Mouse (Mus musculus): ENCODE measurements around the gene Auh.

Gene Auh

GRCm38 (mm10) chr13:52832481-52833170 lies 96.9 kb downstream of the Auh start:
- DNase-seq: no peak

DNA sequence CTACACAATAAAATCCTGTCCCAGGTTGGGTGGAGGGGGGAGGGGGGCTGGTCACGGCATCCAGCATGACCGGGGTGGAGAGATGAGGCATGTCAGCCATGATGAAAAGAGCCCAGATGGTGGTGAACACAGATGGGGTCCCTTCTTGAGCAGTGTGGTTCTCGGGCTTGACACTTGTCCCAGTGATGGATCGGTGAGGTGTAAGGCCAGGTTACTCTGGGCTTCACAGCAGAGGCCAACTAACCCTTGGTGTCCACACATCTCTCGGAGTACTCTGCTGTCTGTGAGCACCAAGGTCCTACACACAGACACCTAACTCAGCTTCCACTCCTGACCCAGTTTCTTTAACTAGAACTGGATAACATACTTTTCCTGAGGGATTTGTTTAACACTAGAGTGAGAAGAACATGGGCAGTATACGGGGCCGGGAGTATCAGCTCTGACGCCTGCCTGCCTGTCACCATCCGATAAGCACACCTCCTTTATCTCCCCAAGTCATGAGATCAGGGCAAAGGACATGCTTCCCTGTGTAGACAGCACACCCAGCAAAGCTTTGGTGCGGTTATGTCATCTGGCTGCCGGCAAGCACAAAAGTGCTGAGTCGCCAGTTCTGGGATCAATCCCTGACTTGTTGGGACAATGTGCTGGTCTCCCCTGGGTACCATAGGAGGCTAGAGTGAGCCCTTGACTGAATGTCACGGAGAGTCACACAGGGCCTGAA lies 98.3 kb downstream of the Auh start:
- DNase-seq: no peak

GRCm38 (mm10) chr13:52828946-52829523 lies 100.4 kb downstream of the Auh start:
- DNase-seq: no peak

- no peak for DNase-seq
These were observed 101.3 kb downstream of the Auh start for GRCm38 (mm10) chr13:52828217-52828616.

DNA sequence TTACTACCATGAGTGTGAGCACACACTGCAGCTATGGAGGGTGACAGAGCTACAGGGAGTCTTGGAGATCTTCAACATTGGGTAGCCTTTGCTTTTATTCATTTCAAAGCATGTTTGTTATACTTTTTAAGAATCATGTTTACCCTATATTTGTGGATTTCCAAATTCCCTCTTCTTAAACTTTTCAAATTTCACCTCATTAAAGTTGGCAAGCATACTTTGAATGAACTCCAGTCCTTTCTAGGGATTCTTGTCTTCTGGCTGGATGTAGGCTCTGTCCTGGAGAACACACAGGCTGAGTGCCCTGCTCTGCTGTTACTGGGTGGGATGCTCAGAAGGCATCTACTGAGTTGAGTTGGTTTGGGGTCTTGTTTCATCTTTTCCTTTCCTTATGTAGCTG lies 102.8 kb downstream of the Auh start:
- DNase-seq: no peak

DNA sequence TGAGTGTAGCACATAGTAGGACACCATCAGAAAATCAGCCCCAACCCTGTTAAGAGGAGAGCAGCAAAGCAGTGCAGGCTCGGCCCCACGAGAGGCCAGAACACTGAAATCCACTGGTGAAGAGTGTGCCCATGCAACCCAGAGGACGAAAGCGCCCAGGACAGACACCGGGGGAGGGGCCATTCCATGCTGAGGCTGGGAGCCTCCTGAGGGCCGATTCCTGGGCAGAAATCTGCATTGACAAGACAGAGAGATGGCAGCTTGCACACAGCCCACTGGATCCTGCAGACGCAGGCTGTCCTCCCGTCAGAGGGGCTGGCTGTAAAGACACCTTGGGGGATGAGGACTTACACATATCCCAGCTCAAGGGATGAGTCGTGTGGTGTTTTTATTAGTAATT lies 104.7 kb downstream of the Auh start:
- no peak for DNase-seq

DNA sequence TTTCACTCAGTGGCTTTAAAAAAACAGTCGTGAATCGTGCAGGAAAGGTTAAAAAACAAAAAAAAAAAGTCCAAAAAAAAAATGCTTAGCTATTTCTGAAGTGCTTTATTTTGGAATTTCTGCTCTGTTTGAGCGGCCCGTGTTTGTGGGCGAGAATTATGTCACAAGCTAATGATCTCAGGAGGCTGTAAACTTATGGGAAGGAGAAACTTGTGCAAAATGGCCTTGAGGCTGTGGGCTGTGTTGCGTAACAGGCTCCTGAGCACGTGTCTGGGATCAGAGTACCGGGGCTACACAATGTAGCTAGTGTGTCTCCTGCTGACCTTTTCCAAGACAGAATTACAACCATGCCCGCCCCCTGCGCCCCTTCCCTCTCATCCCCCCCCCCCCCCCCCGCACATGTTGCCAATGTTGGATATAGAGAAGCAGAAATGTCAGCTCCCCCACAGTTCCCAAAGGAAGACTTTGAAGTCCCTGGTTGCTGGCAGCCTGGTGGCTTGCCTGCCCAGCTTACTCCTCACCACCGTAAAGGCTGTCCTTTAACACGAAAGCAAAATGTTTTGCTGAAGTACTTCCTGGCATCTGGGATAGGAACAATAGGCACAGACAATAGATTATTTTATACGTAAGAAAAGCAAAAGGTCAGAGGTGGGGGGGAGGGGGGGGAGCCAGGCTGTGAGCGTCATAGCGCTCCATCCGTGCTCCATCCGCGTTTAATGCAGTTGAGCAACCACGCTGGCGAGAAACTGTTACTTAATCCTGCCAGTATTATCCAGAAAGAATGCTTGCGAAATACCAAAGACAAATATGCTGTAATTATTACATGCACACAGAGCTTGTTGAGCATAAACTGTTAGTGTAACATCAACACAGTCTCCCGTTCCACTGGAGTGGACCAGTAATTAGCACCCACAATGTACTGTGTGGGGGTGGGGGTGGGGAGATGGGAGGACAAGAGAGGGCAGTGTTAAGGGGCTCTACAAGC lies 107.0 kb downstream of the Auh start:
- DNase-seq: no peak

- DNase-seq: no peak
These were observed 107.9 kb downstream of the Auh start for GRCm38 (mm10) chr13:52821571-52821970.

- no peak for DNase-seq
These were observed 109.6 kb downstream of the Auh start for GRCm38 (mm10) chr13:52819901-52820300.

GRCm38 (mm10) chr13:52818760-52819159 lies 110.7 kb downstream of the Auh start:
- no peak for DNase-seq

- DNase-seq: peak; percentile 70
These were observed 111.4 kb downstream of the Auh start for GRCm38 (mm10) chr13:52817991-52818491.

- DNase-seq: no peak
These were observed 115.7 kb downstream of the Auh start for GRCm38 (mm10) chr13:52813750-52814149.

GRCm38 (mm10) chr13:52812549-52813515 lies 116.6 kb downstream of the Auh start:
- DNase-seq: no peak

DNA sequence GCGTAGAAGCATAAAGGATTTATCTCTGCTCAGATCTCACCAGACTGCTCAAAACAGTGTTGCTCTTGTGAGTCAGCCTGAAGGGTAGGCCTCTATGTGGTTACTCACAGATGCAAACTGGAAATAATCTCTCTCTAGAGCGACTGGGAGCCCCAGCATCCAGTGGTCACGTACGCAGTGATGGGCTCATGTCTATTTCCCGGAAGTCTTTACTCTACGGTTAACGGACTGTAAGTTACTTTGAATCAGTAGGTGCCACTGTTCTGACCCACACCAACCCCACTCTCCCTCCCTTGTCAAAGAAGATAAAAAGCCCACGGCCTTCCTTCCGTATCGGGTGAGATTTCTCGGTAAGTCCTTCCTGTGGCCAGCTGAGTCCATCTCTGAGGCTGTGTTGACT lies 121.8 kb downstream of the Auh start:
- no peak for DNase-seq

- DNase-seq: no peak
These were observed 123.5 kb downstream of the Auh start for GRCm38 (mm10) chr13:52806029-52806428.

GRCm38 (mm10) chr13:52805581-52805980 lies 123.9 kb downstream of the Auh start:
- no peak for DNase-seq

- no peak for DNase-seq
These were observed 127.0 kb downstream of the Auh start for GRCm38 (mm10) chr13:52802482-52802881.

DNA sequence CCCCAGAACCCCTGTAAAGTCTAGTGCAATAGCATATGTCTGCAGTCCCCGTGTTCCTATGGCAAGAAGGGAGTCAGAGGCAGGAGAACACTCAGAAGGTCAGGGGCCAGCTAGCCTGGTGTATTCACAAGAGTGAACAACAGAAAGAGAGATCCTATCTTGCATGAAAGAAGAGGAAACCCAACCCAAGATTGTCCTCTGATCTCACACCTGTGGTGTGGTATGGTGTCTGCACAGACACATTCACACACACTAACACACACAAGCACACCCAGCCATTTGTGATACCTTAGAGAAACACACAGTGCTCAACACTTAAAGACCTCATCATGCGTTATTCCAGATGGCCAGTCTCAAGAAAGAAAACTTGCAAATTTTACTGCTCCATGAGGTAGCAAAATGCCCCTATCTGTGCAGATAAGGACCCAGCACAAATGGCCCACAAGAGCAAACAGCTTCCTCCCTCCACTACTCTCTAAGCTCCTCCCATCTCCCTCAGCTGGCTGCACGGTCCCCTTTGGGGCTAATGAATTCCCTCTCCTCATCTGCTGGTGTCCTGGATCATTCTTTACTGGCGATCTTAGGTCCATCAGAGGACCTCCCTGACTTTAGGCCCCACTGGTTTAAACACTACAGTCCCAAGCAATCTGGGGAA lies 128.7 kb downstream of the Auh start:
- no peak for DNase-seq

- DNase-seq: no peak
These were observed 129.4 kb downstream of the Auh start for GRCm38 (mm10) chr13:52800091-52800490.

DNA sequence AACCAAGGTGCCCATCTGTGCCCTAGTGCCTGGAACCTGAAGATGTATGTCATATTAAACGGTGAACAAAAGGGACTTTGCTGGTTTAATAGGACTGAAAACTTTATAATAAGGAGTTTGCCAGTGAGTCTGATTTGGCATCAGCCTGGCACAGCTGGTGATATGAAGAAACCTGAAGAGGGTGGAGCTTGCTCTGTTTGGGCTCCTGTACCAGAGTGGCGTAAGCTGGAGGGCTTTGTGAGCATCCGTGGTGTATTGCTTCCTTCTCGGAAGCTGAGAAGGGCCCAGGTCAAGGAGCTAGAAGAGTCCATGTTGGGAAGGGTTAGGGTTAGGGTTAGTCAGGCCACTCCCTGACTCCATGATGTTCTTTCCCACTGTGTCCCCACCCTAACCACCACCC lies 135.2 kb downstream of the Auh start:
- DNase-seq: no peak

GRCm38 (mm10) chr13:52793434-52793989 lies 136.0 kb downstream of the Auh start:
- no peak for DNase-seq

Data from right cerebral cortex, postnatal 14 days (tissue).